Mouse (Mus musculus): Measurements from ENCODE around the gene Gtf2e1.

GRCm38 (mm10) chr16:37461601-37462000 lies 78.0 kb downstream of the Gtf2e1 start:
- TF ChIP-seq SRF (IDR thresholded peaks at IDR 0.05; ENCODE audit: control insufficient read depth, insufficient read length, low read depth) (no peak), POLR2A (IDR thresholded peaks at IDR 0.05; ENCODE audit: insufficient read length, low read depth) (no peak), E2F4 (IDR thresholded peaks at IDR 0.05; ENCODE audit: insufficient read depth) (no peak), USF1 (IDR thresholded peaks at IDR 0.05; ENCODE audit: low read depth) (no peak), TCF12 (IDR thresholded peaks at IDR 0.05; ENCODE audit: insufficient read depth, poor library complexity, severe bottlenecking) (no peak)
